Mouse (Mus musculus): ENCODE data around the gene Gm4884. TPM values are rescaled to one million over a fixed set of nuclear protein-coding genes. Genes with fewer than 3 reads are reported as not detected.
"Not testable (repeated sequence)": the region's sequence is repeated elsewhere in the genome, so short reads cannot be mapped to it uniquely, and the experiment has no call there.

The Gm4884 gene
- not detected in 2 replicates for polyA plus RNA-seq (2015; fragmentation: Nextera tagmentation; extraction: Ambion mirVana)

- not testable (repeated sequence) for H3K9ac ChIP-seq (ENCODE audit: low read depth, low read length); H3K4me1 ChIP-seq (replicated peaks; ENCODE audit: insufficient read depth, low read length); H3K9me3 ChIP-seq (replicated peaks; ENCODE audit: low read length); H3K4me3 ChIP-seq (replicated peaks; ENCODE audit: low read depth, low read length); H3K36me3 ChIP-seq (ENCODE audit: insufficient read depth, low read length); H3K27ac ChIP-seq; ATAC-seq (replicated peaks; ENCODE audit: low FRiP score, low read depth); DNase-seq (ENCODE audit: low spot score); H3K4me2 ChIP-seq (ENCODE audit: low read length); H3K27me3 ChIP-seq (ENCODE audit: insufficient read depth, low read length)
- WGBS: 71% methylated on average over 1 of the region's 1 CpGs
Measured at GRCm38 (mm10) chr7:41032419-41032818, at the start of gene Gm4884. Gm4884 (plus strand) TSS chr7:41032719.

- no peak for TF ChIP-seq CTCF (IDR thresholded peaks at IDR 0.05; ENCODE audit: low read depth)
- H3K27ac ChIP-seq: no peak within 1 kb of the TSS
- no peak for DNase-seq (ENCODE audit: low spot score)
- H3K4me1 ChIP-seq (replicated peaks; ENCODE audit: insufficient read depth, low read length): no peaks in the 10 kb centered on the region
- ATAC-seq (replicated peaks; ENCODE audit: low FRiP score, low read depth): no peak
- H3K27me3 ChIP-seq (ENCODE audit: insufficient read depth, low read length): no peaks in the 10 kb centered on the region
- H3K9me3 ChIP-seq (replicated peaks; ENCODE audit: low read length): no peaks in the 10 kb centered on the region
- 87% methylated on average over 1 of the region's 1 CpGs for WGBS
- no peaks in the 10 kb centered on the region for H3K36me3 ChIP-seq (ENCODE audit: insufficient read depth, low read length)
- H3K4me3 ChIP-seq (replicated peaks; ENCODE audit: low read depth, low read length): no peak within 1 kb of the TSS
- H3K9ac ChIP-seq (ENCODE audit: low read depth, low read length): no peak within 1 kb of the TSS
- no peak within 1 kb of the TSS for H3K4me2 ChIP-seq (ENCODE audit: low read length)
Measured at GRCm38 (mm10) chr7:40987243-40987642, 45.3 kb upstream of the Gm4884 start, which contains the start of gene 4930433I11Rik. 4930433I11Rik (plus strand) TSS chr7:40987543.

DNA sequence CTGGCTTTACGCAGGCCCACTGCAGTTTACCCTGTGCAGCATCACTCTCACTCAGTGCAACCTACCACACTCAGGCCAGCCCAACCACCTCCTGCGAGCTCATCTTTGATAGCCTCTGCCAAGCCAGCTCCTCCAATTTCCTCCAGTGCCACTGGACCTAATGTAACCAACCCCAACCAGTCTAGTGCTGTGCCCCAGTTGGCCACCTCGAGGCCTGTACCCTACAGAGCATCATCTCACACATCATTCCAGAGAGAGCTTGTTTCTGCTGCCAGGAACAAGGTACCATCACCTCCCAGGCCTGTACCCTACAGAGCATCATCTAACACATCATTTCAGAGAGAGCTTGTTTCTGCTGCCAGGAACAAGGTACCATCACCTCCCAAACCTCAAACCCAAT lies 11.5 kb downstream of the Gm4884 start:
- not testable (repeated sequence) for DNase-seq (ENCODE audit: low spot score); H3K4me2 ChIP-seq (ENCODE audit: low read length); H3K27ac ChIP-seq; ATAC-seq (replicated peaks; ENCODE audit: low FRiP score, low read depth); H3K36me3 ChIP-seq (ENCODE audit: insufficient read depth, low read length); H3K9me3 ChIP-seq (replicated peaks; ENCODE audit: low read length); H3K4me1 ChIP-seq (replicated peaks; ENCODE audit: insufficient read depth, low read length); H3K9ac ChIP-seq (ENCODE audit: low read depth, low read length); H3K27me3 ChIP-seq (ENCODE audit: insufficient read depth, low read length); H3K4me3 ChIP-seq (replicated peaks; ENCODE audit: low read depth, low read length)
- 65% methylated on average over 3 of the region's 3 CpGs for WGBS

Other genes starting within 250 kb of the Gm4884 start
- gene Vstm2b, start 134.4 kb upstream of the Gm4884 start, polyA plus RNA-seq (2015; fragmentation: Nextera tagmentation; extraction: Ambion mirVana): 3.9 and 4.5 TPM in 2 replicates
- gene 4930433I11Rik, start 45.2 kb upstream of the Gm4884 start, polyA plus RNA-seq (2015; fragmentation: Nextera tagmentation; extraction: Ambion mirVana): not detected in 2 replicates
- not detected in 2 replicates for gene Gm5592, start 121.1 kb downstream of the Gm4884 start, polyA plus RNA-seq (2015; fragmentation: Nextera tagmentation; extraction: Ambion mirVana)